Mouse (Mus musculus) retina, embryonic 14.5 days (tissue): ENCODE measurements at regions not wholly inside any gene's neighbourhood (a gene's known extent, or its start where the extent isn't known, plus 50 kb on each side); places are given as distances from the start of the nearest gene placed in this dataset.

Experiments
- DNase-seq: peaks from one replicate; pipeline ENCODE4 v3.0.0-alpha.2; 2015; ENCODE audit warnings: low spot score

DNA sequence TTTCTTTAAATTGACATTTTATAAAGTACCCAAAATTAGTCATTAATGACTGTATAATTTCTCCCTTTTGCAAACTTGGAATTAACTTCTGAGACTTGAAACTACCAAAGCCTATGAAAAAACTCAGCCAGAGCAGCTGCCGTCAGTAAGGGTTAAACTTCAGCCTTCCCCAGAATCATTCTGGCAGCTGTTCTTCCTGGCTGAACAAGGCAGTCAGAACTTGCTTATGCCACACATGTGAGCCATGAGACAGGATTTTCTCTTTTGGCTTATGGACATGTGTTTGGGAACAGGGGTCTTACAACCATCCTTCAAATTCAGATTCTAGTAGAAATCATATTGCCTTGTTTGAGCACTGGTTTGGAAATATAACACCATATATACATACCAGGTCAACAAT lies 422.4 kb upstream of the Fat1 start:
- no peak for DNase-seq

DNA sequence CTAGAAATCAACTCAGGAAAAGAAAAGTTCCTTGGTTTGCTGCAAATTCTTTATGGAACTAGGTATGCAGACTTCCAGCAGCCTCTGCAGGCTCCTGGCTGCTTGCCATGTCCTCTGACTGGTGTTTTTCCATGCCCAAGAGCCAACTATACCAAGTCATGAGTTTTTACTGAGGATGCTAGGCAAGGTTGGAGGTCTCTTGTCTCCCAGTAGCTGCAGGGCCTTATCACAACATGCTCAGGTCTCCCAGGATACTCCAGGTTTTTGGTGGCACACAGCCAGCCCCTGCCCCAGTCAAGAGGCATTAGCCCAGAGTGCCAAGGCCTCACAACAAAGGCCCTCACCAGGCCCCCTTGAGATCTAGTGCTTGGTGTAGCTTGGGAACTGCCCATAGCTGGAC lies 409.3 kb upstream of the Fat1 start:
- no peak for DNase-seq

DNA sequence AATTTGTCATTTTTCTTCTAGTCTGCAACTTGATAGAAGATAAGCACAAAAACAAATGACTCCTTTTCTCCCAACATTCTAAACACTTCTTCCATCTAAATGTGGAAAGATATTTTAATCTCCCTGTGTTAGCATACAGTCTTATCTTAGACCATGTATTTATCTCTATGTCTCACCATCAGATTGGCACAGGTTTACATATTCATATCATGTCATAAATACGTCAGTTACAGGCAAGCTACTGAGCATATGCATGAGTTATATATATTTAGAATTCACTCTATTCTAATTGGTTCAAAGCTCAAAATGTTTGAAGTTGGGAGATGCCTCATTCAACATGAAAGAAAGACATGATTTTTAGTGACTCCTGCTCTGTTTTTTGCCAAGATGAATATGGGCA lies 405.6 kb upstream of the Fat1 start:
- no peak for DNase-seq

DNA sequence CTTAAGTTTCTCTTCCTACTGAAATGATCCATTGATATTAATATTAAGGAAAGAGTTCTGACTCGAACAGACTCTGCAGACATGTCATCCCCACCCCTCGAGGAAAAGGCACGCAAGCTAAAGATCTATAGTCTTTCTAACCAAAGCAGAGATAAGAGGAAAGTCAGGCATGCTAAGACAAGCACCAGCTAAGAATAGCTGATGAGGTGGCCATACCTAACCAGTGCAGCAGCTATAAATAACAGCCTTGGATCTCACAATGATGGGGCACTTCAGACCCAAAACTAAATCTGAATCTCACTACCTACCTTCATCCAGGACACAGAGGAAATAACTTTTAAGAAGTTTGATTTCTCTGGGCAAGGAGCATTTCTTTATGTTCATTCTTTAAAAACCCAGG lies 386.4 kb upstream of the Fat1 start:
- no peak for DNase-seq

DNA sequence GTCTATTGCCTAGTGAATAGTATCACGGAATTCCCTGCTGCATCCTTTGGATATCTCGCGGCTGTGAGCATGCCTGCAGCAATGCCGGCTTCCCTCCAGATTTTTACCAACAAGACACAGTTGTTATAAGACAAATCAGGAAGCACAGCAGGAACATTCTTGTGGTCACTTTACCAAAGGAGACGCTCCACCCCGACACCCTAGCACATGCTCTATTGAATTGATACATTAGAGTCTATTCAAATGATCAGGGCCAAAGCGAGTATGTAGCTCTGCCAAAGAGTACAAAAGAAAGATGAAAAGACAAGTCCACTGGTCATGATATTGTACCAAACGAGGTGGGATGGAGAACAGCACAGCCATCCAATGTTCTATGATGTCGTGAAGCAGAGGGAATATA lies 376.1 kb upstream of the Fat1 start:
- no peak for DNase-seq

DNA sequence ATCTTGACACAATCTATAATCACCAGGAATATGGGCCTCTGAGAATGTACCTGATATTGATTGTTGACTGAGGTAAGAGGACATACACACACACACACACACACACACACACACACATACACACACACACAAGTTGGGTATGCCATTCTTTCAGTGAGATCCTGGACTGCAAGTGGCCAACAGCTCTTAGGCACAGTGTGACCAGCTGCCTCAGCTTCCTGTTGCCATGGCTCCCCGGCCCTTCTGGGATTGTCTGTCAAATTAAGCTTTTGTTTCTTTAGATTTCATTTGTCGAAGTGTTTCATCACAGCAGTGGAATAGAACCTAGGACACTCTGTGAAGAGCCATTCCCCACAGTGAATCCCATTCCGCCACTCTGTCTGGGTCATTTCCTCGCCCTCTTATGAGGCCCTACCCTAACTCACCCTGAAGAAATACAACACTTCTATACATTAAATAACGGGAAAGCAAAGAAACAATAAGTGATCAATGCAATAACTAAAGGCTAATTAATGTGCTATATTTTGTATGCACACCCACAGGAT lies 358.9 kb upstream of the Fat1 start:
- no peak for DNase-seq

DNA sequence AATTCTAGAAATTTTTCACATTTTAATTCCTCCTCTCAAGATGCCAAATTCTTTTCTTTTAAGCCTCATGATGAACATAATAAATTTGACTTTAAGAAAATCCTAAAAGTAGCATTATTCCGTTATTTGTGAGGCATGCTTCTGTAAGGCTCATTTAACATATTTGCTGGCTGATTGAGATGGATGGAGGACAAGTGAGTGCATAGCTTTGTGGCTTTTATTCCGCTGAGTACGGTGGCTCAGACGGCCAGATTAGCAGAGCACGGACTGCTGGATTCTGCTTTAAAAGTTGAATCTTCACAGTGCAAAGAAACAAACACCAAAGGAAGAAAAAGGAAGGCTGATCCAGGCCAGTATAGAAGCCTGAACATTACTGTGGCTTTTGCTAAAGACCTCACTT lies 358.3 kb upstream of the Fat1 start:
- no peak for DNase-seq
